Mouse (Mus musculus) Patski (cell line): ENCODE data around the gene Ccdc181. TPM values are rescaled to one million over a fixed set of nuclear protein-coding genes. Genes with fewer than 3 reads are reported as not detected.
"Not testable (repeated sequence)": the region's sequence is repeated elsewhere in the genome, so short reads cannot be mapped to it uniquely, and the experiment has no call there.

ENCODE experiments used
- ATAC-seq: fragments of 100-300 bp; one replicate; pipeline ENCODE4 v1.8.0; 2021
- CTCF ChIA-PET: fragments of 350-600 bp; sonication (Branson Sonifier 250); formaldehyde crosslinking; loops from one replicate; lab custom pipeline; 2022; ENCODE audit warnings: inconsistent platforms; lab: Charles Lee
- POLR2A ChIA-PET: fragments of 350-600 bp; sonication (Branson Sonifier 250); formaldehyde crosslinking; loops from one replicate; lab custom pipeline; 2022; ENCODE audit warnings: antibody characterized with exemption, inconsistent platforms; lab: Charles Lee
- DNase-seq: peaks from one replicate; pipeline ENCODE4 v3.0.0-alpha.2; 2011; ENCODE audit warnings: low read depth, low spot score
- H3K27me3 ChIP-seq: fragments of 371-371 bp; one replicate; pipeline ENCODE4 v1.5.1; 2021
- CTCF ChIP-seq: fragments of 100-300 bp; IDR thresholded peaks from one replicate; pipeline ENCODE4 v1.5.1; 2021
- in situ Hi-C: fragments of 300-500 bp; cut with MboI; formaldehyde crosslinking; loops from 3 replicates; pipeline ENCODE4 v1.11.1; 2018; ENCODE audit warnings: low pct_unique_long_range_greater_than_20kb, mixed read lengths
- polyA plus RNA-seq: library from polyadenylated mRNA; unstranded; gene quantifications from one replicate; pipeline ENCODE4 v1.2.3, GENCODE M21; 2021

Gene Ccdc181
- 36.0 TPM for polyA plus RNA-seq

- ATAC-seq (peak; percentile 97), DNase-seq (peak; percentile 69)
- in situ Hi-C loops: no loop called here
- no peaks in the 10 kb centered on the region for H3K27me3 ChIP-seq
- ChIA-PET POLR2A (no interaction called here), CTCF (interaction anchor here (1.3 to 1.8 kb wide), 3 partner anchors 15 to 20 kb away, joined by 4 to 6 read pairs (median 5); no protein-coding TSS in a partner anchor)
- no peak for TF ChIP-seq CTCF
These were observed at the start of gene Ccdc181 for GRCm38 (mm10) chr1:164275455-164275954. Gene Ccdc181, plus strand, starts transcription at chr1:164275585.

GRCm38 (mm10) chr1:164231937-164232570, 43.3 kb upstream of the Ccdc181 start:
- ATAC-seq, H3K27me3 ChIP-seq, POLR2A ChIA-PET, in situ Hi-C loops, CTCF ChIA-PET, DNase-seq: not testable (repeated sequence)

GRCm38 (mm10) chr1:164233447-164233846, 41.9 kb upstream of the Ccdc181 start:
- H3K27me3 ChIP-seq: peaks cover 8% of the 10 kb centered on the region
- CTCF ChIA-PET: no interaction called here
- no peak for TF ChIP-seq CTCF
- POLR2A ChIA-PET: no interaction called here
- DNase-seq (no peak), ATAC-seq (no peak)
- in situ Hi-C loops: no loop called here

- POLR2A ChIA-PET: no interaction called here
These were observed 40.3 kb upstream of the Ccdc181 start for GRCm38 (mm10) chr1:164235078-164235477.

GRCm38 (mm10) chr1:164236078-164236477, 39.3 kb upstream of the Ccdc181 start:
- peaks cover 8% of the 10 kb centered on the region for H3K27me3 ChIP-seq
- CTCF ChIA-PET: interaction anchor here (1.3 kb wide), 2 partner anchors 9 to 51 kb away, joined by 3 to 5 read pairs; no protein-coding TSS in a partner anchor
- DNase-seq (no peak), ATAC-seq (no peak)
- POLR2A ChIA-PET: no interaction called here
- in situ Hi-C loops: no loop called here
- no peak for TF ChIP-seq CTCF

More at GRCm38 (mm10) chr1:164235078-164235477, 40.3 kb upstream of the Ccdc181 start:
- no peak for TF ChIP-seq CTCF
- in situ Hi-C loops: no loop called here
- peaks cover 8% of the 10 kb centered on the region for H3K27me3 ChIP-seq
- ATAC-seq (no peak), DNase-seq (no peak)
- CTCF ChIA-PET: interaction anchor here (1.3 kb wide), 1 partner anchor 10 kb away, joined by 5 read pairs; no protein-coding TSS in a partner anchor

- ChIA-PET CTCF (no interaction called here), POLR2A (no interaction called here)
- DNase-seq (no peak), ATAC-seq (no peak)
- no peaks in the 10 kb centered on the region for H3K27me3 ChIP-seq
- in situ Hi-C loops: no loop called here
- TF ChIP-seq CTCF: no peak
These were observed 33.9 kb upstream of the Ccdc181 start for GRCm38 (mm10) chr1:164241494-164241893.

- TF ChIP-seq CTCF: no peak
- ChIA-PET CTCF (no interaction called here), POLR2A (no interaction called here)
- ATAC-seq: no peak
- H3K27me3 ChIP-seq: no peaks in the 10 kb centered on the region
- no peak for DNase-seq
- in situ Hi-C loops: no loop called here
These were observed 32.6 kb upstream of the Ccdc181 start for GRCm38 (mm10) chr1:164242809-164243208.

GRCm38 (mm10) chr1:164247442-164247841, 27.9 kb upstream of the Ccdc181 start:
- no peaks in the 10 kb centered on the region for H3K27me3 ChIP-seq
- CTCF ChIA-PET: interaction anchor here (1.0 to 1.5 kb wide), 2 partner anchors 10 to 27 kb away, joined by 3 to 4 read pairs; no protein-coding TSS in a partner anchor
- no peak for ATAC-seq
- no peak for DNase-seq
- in situ Hi-C loops: no loop called here
- POLR2A ChIA-PET: no interaction called here
- TF ChIP-seq CTCF: no peak

- CTCF ChIA-PET: interaction anchor here (1.5 kb wide), 1 partner anchor 10 kb away, joined by 4 read pairs; no protein-coding TSS in a partner anchor
- no peak for ATAC-seq
- no peak for DNase-seq
- POLR2A ChIA-PET: no interaction called here
- in situ Hi-C loops: no loop called here
- H3K27me3 ChIP-seq: no peaks in the 10 kb centered on the region
- no peak for TF ChIP-seq CTCF
These were observed 27.4 kb upstream of the Ccdc181 start for GRCm38 (mm10) chr1:164247971-164248370.

- peak; percentile 84 for ATAC-seq
- no peak for TF ChIP-seq CTCF
- H3K27me3 ChIP-seq: no peaks in the 10 kb centered on the region
- POLR2A ChIA-PET: no interaction called here
- CTCF ChIA-PET: interaction anchor here (1.3 to 1.5 kb wide), 2 partner anchors 9 to 66 kb away, joined by 3 to 4 read pairs; no protein-coding TSS in a partner anchor
- in situ Hi-C loops: no loop called here
- no peak for DNase-seq
These were observed 26.7 kb upstream of the Ccdc181 start, which contains the start of gene Slc19a2 for GRCm38 (mm10) chr1:164248465-164249331. Gene Slc19a2, plus strand, starts transcription at chr1:164249046.
